Mouse (Mus musculus): ENCODE results near the gene P2rx1.
A peak's percentile ranks its signal among the peaks of the same experiment; 100 is the strongest.

P2rx1 gene

DNA sequence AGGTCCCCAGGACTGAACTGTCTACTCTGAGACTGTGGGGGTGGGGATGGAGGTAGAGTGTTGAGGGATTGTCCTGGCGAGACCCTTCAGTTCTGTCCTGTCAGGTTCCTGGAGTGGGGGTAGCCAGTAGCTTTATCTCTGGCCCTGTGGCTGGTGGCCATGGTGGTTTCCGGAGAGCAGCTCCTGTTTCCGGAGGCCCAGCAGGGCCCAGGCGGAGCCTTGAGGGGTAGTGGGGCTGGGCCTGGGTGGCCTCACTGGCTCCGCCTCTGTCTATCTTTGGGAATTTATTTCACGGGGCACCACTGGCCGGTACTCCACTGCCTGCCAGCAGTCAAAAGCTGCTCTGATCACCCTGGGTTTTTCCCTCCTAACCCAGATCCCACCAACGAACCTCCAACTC, at the start of gene P2rx1:
TSS of gene P2rx1 (plus strand) at position 333 of the 400 bp plus-strand sequence.
- no peak for DNase-seq (ENCODE audit: low spot score)

DNA sequence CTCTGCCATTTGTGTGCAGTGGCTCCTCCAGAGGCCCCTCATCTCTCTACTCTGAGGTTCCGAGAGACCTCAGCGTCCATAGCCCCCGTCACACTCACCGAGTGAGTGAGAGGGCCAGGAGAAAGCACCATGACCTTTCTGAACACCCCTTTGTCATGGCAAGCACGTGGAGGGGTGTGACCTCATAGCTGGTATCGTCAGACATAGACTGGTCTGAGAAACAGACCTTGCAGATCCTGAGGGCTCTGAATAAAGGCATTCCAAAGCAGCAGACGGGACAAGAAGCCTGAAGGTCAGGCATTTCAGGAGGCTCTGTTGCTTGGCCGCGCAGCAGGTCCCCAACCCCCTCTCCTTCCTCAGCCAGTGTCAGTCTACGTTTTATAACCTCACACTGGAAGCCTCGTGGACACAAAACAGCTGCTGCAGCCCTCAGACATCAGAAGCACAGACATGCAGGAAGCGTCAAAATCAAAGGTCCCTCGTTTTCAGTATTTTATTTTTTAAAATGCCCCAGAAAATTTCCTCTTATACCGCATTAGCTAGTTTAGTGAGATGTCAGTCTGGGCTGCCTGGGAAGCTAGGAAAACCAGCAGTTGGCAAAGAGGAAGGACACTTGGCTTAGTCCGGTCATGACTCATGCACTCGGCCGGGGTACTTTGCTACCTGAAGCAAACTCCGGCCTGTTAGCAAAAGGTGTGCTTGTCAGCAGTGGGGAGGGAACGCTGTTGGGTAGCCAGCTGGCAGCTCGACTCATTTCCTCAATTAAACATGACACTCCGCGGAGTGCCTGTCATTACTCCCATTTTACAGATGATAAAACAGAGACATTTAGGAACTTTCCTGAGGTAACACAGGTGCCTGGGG, 47.5 kb upstream of the P2rx1 start:
- no peak for DNase-seq (ENCODE audit: low spot score)

DNA sequence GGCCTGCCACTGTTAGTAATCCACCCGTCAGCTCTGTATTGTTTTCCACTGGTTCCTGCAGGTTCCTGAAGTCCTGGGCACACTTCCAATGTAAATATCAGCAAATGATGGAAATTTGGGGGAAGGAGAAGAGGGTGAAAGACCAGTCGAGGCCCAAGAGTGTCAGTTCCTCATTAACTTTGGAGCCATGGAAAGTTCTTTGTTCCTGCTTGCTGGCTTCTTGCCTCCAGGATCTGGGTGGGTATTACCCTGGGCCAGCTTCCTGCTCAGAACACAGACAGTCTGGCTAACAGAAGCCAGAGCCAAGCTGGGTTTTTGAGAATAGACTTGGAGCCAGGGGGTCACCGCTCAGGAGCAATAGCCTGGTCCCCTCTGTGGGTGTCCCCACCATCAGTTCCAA, 46.7 kb upstream of the P2rx1 start:
- no peak for DNase-seq (ENCODE audit: low spot score)

GRCm38 (mm10) chr11:72952697-72953096, 46.2 kb upstream of the P2rx1 start:
- no peak for DNase-seq (ENCODE audit: low spot score)

DNA sequence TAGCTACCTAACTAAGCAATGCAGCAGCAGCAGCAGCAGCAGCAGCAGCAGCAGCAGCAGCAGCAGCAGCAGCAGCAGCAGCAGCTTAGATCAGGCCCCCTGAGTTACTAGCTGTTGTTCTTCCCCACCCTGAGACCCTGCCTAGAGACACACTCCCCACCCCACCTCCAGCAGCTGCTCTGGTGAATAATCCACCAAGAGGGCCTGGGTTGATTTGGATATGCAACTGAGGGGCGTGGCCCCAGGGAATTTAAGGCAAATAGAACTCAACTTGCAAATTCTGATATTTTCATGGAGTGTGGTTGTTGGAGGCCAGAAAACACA, 45.8 kb upstream of the P2rx1 start:
- no peak for DNase-seq (ENCODE audit: low spot score)

DNA sequence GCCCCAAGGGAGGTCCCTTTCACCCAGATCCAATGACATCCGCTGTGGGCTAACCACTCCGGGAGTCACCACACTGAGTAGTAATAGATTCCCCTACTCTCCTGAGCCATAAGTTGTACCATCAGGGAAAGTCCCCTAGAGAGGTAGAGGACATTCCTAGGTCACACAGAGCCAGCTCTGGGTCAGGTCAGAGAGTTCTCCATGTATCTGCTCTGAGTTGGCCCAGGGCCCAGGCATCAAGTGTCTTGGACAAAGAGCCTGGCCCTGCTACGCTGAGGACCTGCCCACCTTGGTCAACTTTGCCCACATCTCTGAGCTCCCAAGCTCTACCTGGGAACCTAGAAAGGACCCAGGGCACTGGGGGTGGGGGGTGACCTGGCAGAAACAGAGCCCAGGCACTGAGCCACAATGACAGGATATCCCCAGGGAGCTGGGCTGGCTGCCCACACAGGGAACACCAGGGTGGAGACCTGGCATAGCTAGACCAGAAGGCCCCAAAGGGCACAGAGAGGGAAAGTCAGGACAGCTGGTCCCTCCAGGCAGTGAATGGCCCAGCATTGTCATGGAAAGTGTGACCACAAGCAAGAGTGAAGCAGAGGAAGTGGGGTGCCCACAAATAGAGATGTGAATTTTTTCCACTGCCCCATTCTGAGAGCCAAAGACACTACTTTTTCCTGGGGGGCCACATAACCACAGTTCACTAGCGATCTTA, 45.3 kb upstream of the P2rx1 start:
- no peak for DNase-seq (ENCODE audit: low spot score)

GRCm38 (mm10) chr11:72954216-72954615, 44.7 kb upstream of the P2rx1 start:
- DNase-seq (ENCODE audit: low spot score) = no peak

DNA sequence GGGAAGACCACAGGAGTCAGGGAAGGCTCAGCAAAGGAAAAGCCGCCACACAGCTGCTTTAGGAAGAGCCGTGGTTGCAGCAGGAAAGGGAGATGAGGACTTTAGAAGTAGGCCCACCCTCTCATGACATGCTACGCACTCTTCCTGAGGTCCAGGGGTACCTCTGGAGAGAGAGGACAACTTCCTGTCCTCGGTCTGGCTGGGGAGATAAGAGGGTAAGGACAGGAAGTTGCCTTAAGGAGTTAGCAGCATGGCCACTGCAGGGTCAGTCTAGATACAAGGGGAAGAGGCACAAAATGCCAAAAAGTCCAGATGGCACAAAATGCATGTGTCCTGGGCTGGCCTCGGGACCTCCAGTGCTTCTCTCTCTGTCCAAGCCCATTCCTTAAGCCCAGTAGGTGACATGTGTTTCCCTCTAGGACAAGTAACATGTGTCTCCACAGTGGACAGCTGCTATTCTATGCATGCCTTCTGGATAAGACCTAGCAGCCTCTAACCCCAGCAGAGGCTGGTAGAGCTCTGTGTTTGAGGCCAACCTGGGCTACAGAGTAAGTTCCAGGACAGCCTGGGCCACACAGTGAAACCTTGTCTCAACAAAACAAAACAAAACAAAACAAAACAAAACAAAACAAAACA, 43.4 kb upstream of the P2rx1 start:
- no peak for DNase-seq (ENCODE audit: low spot score)

GRCm38 (mm10) chr11:72957318-72957717, 41.6 kb upstream of the P2rx1 start:
- DNase-seq (ENCODE audit: low spot score) = no peak

DNA sequence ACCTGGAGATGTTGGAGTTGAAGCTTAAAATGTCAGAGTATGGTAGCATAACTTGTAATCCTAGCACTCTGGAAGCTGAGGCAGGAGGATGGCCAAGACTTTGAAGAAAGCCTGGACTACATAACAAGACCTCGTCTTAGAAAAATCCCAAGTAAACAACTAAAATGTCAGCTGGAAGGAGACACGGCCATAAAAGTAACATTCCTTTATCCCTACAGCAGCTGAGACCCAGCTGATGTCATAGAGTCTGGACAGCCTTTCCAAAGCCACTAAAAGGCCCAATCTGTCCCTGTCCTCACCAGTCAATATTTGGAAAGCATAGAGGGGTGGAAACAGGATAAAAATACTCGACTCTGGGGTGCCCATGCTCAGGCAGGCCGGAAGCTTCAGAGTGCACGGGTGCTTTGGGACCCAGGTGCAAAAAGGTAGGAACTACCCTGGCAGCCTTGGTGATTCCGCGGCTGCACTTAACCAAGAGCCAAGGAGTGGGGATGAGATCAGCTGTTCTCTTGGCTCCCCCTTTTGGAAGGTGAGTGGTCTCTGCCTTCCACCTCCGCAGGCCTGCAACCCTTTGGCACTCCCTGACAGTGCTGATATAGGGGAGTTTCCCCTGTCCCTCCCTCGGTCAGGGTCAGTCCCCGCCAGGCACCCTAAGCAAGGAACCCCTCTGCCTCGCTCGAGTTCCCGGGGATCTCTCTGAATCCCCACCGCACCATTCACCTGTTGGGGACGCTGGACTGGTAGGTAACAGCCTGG, 38.8 kb upstream of the P2rx1 start:
- no peak for DNase-seq (ENCODE audit: low spot score)

DNA sequence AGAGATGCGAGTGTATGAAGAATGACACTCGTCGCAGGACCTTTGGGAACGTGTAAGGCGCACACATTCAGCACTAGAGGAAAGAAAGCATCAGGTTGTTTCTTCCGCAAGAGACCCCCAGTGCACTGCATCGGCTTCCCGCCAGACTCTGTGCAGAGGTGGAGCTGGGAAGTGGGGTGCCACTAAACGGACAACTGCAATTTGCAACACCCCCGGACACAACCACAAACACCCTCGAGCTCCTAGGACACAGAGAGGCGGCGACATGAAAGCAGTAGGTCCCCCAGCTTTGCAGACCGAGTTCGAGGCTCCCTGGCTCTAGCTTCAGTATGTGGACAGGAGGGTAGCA, 38.2 kb upstream of the P2rx1 start:
- DNase-seq (ENCODE audit: low spot score) = no peak

GRCm38 (mm10) chr11:72961072-72961980, 37.6 kb upstream of the P2rx1 start, which contains the start of gene Atp2a3:
TSS of gene Atp2a3 (plus strand) at chr11:72961169.
- peak; percentile 21 for DNase-seq (ENCODE audit: low spot score)

DNA sequence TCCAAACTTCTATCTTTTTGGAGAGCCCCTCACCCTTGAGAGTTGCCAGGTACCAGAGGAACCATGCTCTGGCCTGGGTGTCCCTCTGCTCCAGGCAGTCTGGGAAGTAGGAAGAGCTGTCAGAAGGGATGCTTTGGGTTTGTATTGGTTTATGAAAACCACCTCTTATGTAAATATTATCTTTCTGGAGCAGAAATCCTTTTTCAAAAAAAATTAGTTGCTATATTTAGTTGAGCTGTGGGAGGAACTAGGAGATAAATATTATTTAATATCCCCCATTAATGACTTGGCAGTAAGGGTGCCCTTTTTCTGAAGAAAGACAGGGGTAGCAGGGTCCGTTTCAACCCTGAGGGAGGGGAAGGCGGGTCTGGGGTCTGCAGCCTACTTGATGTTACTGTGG, 36.5 kb upstream of the P2rx1 start:
- no peak for DNase-seq (ENCODE audit: low spot score)

- DNase-seq (ENCODE audit: low spot score) = no peak
Measured at GRCm38 (mm10) chr11:72963058-72963788, 35.7 kb upstream of the P2rx1 start.

DNA sequence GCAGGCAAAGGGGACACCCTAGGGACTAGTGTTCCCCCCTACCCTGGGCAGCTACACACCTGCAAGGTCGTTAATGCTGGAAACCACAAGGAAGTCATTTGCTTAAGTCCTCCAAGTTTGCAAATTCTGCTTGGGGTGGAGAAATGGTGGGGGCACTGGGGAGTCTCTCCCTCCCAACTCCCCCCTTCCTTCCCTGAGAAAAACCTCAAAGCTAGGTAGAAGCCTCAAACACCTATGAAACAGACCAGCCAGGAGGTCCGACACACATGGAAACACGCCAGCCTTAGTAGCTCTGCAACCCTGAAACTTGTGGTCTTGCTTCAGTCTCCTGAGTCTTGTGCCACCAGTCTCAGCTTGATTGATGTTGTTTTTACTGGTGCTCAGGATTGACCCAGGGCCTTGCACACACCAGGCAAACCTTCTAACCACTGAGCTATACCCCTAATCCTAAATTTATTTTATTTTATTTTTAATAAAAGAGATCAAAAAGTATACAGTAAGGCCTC, 35.1 kb upstream of the P2rx1 start:
- DNase-seq (ENCODE audit: low spot score) = no peak

- DNase-seq (ENCODE audit: low spot score) = no peak
Measured at GRCm38 (mm10) chr11:72974995-72975503, 23.9 kb upstream of the P2rx1 start.

GRCm38 (mm10) chr11:72982516-72982915, 16.4 kb upstream of the P2rx1 start:
- no peak for DNase-seq (ENCODE audit: low spot score)

DNA sequence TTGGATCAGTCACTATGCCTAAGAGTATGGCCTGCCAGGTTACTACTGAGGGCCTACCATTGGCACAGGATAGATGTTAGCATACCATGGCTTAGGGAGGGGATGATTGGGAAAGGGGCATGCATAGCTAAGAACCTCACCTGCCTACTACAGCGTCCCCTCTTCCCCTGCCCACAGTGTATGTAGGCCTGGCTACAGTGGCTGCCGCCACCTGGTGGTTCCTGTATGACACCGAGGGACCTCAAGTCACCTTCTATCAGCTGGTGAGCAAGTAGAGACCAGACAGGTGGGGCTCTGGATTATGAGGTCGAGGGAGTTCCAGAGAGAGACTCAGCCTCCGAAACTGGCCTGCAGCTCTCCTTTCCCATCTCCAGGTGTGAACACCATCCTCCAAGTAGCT, 15.6 kb upstream of the P2rx1 start:
- DNase-seq (ENCODE audit: low spot score) = no peak

GRCm38 (mm10) chr11:72986745-72987144, 12.2 kb upstream of the P2rx1 start:
- DNase-seq (ENCODE audit: low spot score) = no peak

- no peak for DNase-seq (ENCODE audit: low spot score)
Measured at GRCm38 (mm10) chr11:72987234-72987633, 11.7 kb upstream of the P2rx1 start.

Measured in urinary bladder, postnatal 25 days (tissue).